Mouse (Mus musculus): Measurements from ENCODE around the gene Aak1. TPM values are rescaled to one million over a fixed set of nuclear protein-coding genes. Genes with fewer than 3 reads are reported as not detected.
A peak's percentile ranks its signal among the peaks of the same experiment; 100 is the strongest.

Aak1 gene
- total RNA-seq, 2 experiments from 2014 or later: 263 to 271 TPM

DNA sequence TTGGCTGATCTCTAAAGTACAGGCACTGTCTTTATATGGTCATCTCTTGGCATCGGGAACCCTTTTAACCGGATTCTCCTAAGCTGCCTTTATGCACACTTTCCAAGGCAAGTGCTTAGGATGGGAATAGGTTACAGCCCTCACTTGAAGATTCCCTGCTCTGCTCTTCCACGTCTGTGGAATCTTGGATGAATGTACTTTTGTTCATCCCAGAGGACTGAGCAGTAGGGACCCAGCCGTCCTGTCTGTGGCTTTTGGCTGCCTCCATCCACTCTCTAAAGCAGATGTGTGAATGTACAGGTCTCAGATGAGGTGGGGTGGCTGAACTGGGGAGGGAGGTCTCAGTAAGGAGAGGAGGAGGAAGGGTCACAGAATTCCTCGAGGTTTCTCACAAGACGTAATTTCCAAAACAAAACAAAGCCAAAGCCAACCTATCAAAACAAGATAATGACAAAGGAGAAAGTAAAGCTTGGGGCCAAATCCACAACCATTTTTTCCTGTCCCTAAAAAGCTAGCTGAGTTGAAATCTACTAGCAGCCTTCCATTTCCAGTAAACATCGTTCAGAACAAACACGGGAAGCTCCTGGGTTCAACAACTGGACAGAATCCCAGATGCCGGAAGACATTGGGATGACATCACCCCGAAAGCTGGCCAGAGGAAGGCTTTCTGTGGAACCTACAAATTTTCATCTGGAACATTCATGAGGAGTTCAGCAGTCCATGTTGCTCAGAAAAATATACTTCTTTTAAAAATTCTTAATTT, 18.4 kb upstream of the Aak1 start:
- DNase-seq (ENCODE audit: extremely low spot score in 1 of 2, low spot score in 2 of 2): no peak
- intact Hi-C loops (cut with DNase I): no loop called here

- intact Hi-C loops (cut with DNase I): no loop called here
- DNase-seq (ENCODE audit: extremely low spot score in 1 of 2, low spot score in 2 of 2): no peak
Measured at GRCm38 (mm10) chr6:86832802-86833502, 16.4 kb upstream of the Aak1 start.

GRCm38 (mm10) chr6:86839089-86839488, 10.2 kb upstream of the Aak1 start:
- intact Hi-C loops (cut with DNase I): no loop called here
- DNase-seq (ENCODE audit: extremely low spot score in 1 of 2, low spot score in 2 of 2): no peak

DNA sequence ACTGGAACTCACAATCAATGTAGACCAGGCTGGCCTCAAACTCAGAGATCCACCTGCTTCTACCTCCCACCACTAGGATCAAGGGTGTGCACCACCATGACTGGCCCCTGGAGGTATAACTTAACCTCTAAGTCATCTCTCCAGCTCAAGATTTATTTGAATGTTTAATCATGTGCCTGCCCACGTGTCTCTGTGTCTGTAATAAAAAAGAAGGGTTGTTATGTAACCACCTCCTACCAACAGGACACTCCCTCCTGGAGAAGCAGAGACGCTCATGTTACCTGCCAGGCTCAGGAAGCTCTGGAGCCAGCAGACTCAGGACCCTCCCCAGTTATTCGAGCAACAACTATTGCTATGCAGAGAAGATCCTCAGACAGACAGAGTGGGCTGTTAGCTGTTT, 7.4 kb upstream of the Aak1 start:
- DNase-seq (ENCODE audit: extremely low spot score in 1 of 2, low spot score in 2 of 2): no peak
- intact Hi-C loops (cut with DNase I): no loop called here

- DNase-seq (ENCODE audit: extremely low spot score in 1 of 2, low spot score in 2 of 2): no peak
- intact Hi-C loops (cut with DNase I): no loop called here
Measured at GRCm38 (mm10) chr6:86843636-86844035, 5.7 kb upstream of the Aak1 start.

DNA sequence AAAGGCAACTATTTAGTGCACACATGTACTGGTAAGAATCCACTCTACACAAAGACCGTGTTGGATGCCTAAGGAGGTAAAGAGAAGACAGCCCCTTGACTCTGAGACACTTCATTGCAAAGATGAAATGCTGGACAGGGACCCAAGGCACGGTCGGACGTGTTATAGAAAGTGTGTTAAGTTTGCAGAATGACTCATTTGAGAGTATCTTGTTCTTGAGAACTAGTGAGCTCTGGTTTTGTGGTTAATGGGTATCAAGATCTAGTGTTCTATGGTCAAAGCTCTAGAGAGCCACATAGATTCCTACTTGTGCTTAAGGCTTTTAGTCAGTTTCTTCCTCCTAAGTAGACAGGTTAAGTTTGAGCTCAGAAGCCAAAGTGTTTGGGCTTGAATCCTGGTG, 2.9 kb upstream of the Aak1 start:
- no peak for DNase-seq (ENCODE audit: extremely low spot score in 1 of 2, low spot score in 2 of 2)
- intact Hi-C loops (cut with DNase I): no loop called here

- intact Hi-C loops (cut with DNase I): no loop called here
- no peak for DNase-seq (ENCODE audit: extremely low spot score in 1 of 2, low spot score in 2 of 2)
Measured at GRCm38 (mm10) chr6:86847816-86848215, 1.5 kb upstream of the Aak1 start.

DNA sequence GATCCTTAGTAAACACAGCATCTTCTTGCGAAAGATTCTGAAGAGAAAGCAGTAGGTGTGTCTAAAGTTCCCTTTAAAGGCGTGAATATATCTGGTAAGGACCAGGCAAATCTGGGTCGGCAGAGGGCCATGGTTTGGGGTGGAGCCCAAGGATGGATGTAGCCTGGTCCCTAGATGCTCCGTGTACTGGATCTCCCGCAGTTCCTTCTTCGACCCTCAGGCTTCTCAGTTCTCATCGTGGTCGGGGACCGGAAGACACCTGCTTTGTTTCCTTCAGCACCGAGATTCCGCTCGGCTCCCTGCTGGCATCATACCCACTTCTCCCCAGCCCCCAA, 770 bp upstream of the Aak1 start:
- DNase-seq (ENCODE audit: extremely low spot score in 1 of 2, low spot score in 2 of 2): no peak
- intact Hi-C loops (cut with DNase I): no loop called here

GRCm38 (mm10) chr6:86849692-86850445, 552 bp downstream of the Aak1 start:
- intact Hi-C loops (cut with DNase I): loop anchor here (5.0 kb wide), 1 partner anchor 67 kb away; no protein-coding TSS in a partner anchor
- peak; percentile 45 to 78 for DNase-seq (ENCODE audit: extremely low spot score in 1 of 2, low spot score in 2 of 2)

- no peak for DNase-seq (ENCODE audit: extremely low spot score in 1 of 2, low spot score in 2 of 2)
- intact Hi-C loops (cut with DNase I): loop anchor here (5.0 kb wide), 1 partner anchor 67 kb away; no protein-coding TSS in a partner anchor
Measured at GRCm38 (mm10) chr6:86850588-86850987, 1.3 kb downstream of the Aak1 start.

GRCm38 (mm10) chr6:86851561-86851960, 2.2 kb downstream of the Aak1 start:
- intact Hi-C loops (cut with DNase I): loop anchor here (5.0 kb wide), 1 partner anchor 66 kb away; no protein-coding TSS in a partner anchor

DNA sequence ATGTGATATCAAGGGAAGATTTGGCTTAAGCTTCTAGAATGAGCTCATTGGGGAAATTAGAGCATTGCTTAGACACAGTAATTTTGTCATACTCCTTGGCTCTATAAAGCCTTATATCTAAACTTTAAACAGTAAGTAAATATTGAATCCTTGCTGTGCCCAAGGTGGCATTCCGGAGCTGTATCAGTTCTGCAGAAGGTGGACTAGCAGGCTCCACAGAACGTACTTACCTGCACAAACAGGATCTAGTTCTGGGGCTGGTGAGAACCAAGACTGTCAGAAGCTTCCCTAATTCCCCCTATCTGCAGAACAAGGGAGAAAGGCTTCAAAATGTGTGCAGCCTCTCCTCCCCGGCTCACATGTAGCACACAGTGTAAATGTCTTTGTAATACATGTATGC, 4.6 kb downstream of the Aak1 start:
- DNase-seq (ENCODE audit: extremely low spot score in 1 of 2, low spot score in 2 of 2): no peak
- intact Hi-C loops (cut with DNase I): loop anchor here (5.0 kb wide), 1 partner anchor 63 kb away; no protein-coding TSS in a partner anchor

More at GRCm38 (mm10) chr6:86851561-86851960, 2.2 kb downstream of the Aak1 start:
- DNase-seq (ENCODE audit: extremely low spot score in 1 of 2, low spot score in 2 of 2): no peak

DNA sequence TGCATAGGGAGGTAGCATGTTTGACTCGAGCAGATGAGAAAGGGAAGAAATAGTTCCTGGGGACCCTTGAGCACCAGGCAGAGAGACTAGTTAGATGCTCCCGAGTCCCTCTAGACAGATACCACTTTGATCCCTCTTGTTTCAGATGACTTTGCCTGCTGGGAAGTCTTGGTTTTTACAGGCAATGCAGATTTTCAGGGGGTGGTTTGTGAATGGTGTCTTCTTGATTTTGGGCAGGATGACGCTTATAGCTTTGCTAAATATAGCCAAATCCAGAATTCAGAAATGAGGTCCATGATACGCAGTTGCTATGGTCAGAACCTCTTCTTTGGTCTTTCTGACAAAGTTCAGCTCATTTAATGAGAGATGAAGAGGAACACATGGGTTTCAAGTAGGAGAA, 5.6 kb downstream of the Aak1 start:
- no peak for DNase-seq (ENCODE audit: extremely low spot score in 1 of 2, low spot score in 2 of 2)
- intact Hi-C loops (cut with DNase I): loop anchor here (5.0 kb wide), 1 partner anchor 62 kb away; no protein-coding TSS in a partner anchor

DNA sequence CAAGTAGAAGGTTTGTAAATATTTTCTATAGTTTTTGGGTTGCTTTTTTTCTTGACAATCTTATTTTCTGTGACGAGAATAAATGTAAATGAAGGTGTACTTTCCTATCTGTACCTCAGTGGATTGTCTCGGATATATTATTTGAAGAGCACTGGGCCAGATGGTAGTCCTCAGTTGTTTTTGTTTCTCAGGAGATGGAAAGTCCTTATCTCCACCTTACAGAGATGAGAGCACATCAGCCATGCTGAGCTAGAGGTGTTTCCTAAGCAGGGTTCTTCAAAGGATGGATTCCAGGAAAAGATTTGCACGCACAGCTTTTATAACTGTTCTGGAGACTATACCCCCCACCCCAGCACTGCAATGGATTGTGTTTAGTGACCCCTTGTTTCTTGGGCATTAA, 9.3 kb downstream of the Aak1 start:
- no peak for DNase-seq (ENCODE audit: extremely low spot score in 1 of 2, low spot score in 2 of 2)
- intact Hi-C loops (cut with DNase I): no loop called here

- intact Hi-C loops (cut with DNase I): no loop called here
- DNase-seq (ENCODE audit: extremely low spot score in 1 of 2, low spot score in 2 of 2): no peak
Measured at GRCm38 (mm10) chr6:86860732-86861463, 11.6 kb downstream of the Aak1 start.

DNA sequence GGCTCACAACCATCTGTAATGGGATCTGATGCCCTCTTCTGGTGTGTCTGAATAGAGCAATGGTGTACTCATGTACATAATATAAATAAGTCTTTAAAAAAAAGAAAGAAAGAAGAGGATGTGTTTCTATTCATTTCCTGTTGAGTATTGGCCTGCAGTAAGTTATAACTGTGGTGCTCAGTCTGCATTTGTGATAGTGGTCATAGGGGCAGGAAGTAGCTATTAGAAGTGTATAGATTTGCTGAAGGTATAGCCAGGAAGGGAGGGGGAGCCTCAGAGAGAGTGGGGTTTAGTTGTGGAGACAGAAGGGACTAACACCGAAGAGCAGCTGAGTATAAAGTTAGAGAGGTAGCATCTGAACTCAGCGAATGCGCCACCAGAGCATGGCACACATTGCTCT, 15.0 kb downstream of the Aak1 start:
- intact Hi-C loops (cut with DNase I): no loop called here
- no peak for DNase-seq (ENCODE audit: extremely low spot score in 1 of 2, low spot score in 2 of 2)

DNA sequence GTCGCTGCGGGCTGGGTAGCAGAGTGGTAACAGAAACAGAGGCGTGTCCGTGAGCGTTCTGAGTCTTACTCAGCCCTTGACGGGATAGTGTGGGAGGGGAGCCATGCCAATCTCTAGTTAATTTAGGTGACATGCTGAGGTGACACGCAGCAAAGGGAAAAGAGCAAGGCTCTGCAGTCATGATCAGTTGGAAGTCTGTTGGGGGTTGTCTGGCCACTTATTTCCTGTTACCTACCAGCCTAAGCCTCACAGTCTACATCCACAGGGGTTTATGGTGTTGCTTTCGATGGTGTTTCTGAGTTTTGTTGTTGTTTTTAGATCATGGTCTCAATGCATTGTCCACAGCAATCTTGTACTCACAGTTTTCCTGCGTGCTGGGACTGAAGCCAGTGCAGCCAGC, 21.0 kb downstream of the Aak1 start:
- no peak for DNase-seq (ENCODE audit: extremely low spot score in 1 of 2, low spot score in 2 of 2)
- intact Hi-C loops (cut with DNase I): no loop called here

DNA sequence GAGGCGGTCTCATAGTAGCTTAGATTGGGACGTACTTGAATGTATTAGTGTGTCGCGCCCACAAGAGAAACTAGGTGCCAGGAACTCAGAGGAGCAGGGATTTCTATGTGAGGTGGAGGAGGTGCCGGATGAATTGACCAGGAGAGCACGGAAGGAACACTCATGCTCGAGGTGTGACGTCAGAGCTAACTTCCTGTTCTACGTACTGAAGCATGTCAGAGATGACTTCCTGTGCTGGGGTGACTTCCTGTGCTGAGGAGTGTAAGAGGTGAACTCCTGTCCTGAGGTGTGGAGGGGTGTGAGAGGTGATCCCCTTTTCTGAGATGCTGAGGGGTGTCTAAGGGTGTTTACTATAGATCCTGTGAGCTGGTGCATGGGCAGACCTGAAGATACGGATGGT, 22.5 kb downstream of the Aak1 start:
- intact Hi-C loops (cut with DNase I): no loop called here
- no peak for DNase-seq (ENCODE audit: extremely low spot score in 1 of 2, low spot score in 2 of 2)
